Mouse (Mus musculus) hindbrain, embryonic 10.5 days (tissue): ENCODE data around the gene Armc6. TPM values are rescaled to one million over a fixed set of nuclear protein-coding genes. Genes with fewer than 3 reads are reported as not detected.

Experiments
- DNase-seq: peaks from one replicate; pipeline ENCODE4 v3.0.0-alpha.2; 2017; ENCODE audit warnings: low spot score
- H3K27ac ChIP-seq: fragments of 300-500 bp; sonication (generic); 2 replicates; pipeline ENCODE4 v1.5.1; 2016; ENCODE audit warnings: mild to moderate bottlenecking, moderate library complexity
- H3K27me3 ChIP-seq: fragments of 300-500 bp; sonication (generic); 2 replicates; pipeline ENCODE4 v1.6.1; 2016; ENCODE audit warnings: mild to moderate bottlenecking; ENCODE audit not compliant: poor library complexity, insufficient read depth, severe bottlenecking
- H3K36me3 ChIP-seq: fragments of 300-500 bp; sonication (generic); 2 replicates; pipeline ENCODE4 v1.6.1; 2016; ENCODE audit warnings: mild to moderate bottlenecking, moderate library complexity
- H3K4me1 ChIP-seq: fragments of 300-500 bp; sonication (generic); replicated peaks from 2 replicates; pipeline ENCODE4 v1.6.1; 2016; ENCODE audit warnings: mild to moderate bottlenecking
- H3K4me3 ChIP-seq: fragments of 300-500 bp; sonication (generic); 2 replicates; pipeline ENCODE4 v1.5.1; 2016; ENCODE audit warnings: mild to moderate bottlenecking, moderate library complexity
- H3K9me3 ChIP-seq: fragments of 300-500 bp; sonication (generic); 2 replicates; pipeline ENCODE4 v1.6.1; 2016; ENCODE audit warnings: mild to moderate bottlenecking, moderate library complexity
- WGBS: fragments of 180-500 bp; shearing (Covaris S2); methylation state at CpG from one replicate; pipeline ENCODE4 v1.1.7; 2016; 5-methylcytosine and 5-hydroxymethylcytosine counted together
- polyA plus RNA-seq: library from polyadenylated mRNA; unstranded; fragments of >200 nt; fragmentation: Nextera tagmentation; extraction: Ambion mirVana; gene quantifications from 2 replicates; pipeline ENCODE4 v1.2.1, GENCODE M21; 2016

Armc6 gene
- polyA plus RNA-seq, 1 experiment from 2014 or later = 40.9 TPM

DNA sequence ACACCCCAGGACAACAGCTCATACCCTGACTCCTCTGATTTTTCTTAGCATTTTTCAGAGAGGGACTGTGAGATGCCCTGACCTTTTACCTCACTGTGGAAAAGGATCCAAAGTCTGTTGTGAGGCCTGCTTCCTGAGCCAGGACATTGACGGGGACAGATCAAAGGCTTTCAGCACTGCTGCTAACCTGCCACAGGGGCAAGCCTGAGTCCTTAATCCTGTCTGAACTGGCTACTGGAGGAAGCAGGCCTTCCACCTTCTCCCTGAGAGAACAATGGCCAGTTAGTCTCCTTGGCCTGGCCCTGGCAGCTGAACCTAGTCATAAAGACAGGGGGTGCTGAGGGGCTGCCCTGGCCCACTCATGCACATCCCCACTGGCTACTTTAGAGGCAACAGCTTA, 26.1 kb downstream of the Armc6 start:
- peaks cover 23% of the 10 kb centered on the region for H3K27me3 ChIP-seq
- no peak for DNase-seq
- WGBS = 53% methylated on average over 1 of the region's 1 CpGs

DNA sequence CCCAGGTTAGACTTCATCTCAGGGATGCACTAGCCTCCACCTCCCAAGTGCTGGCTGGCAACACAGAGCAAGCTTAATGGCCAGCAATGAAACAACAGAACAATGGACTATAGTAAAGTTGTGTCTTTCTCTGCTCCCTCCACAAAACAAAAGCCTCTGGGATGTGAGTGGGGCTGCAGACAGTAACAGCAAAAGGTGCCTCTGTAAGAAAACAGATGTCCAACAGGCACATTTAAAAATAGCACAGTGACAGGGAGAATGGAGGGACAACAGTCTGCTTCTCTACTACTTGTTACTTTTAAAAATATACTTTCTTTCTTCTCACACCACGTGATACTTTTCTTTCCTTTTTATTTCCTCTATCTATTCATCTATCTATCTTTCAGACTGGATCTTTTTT, 29.5 kb downstream of the Armc6 start:
- Histone ChIP-seq H3K27ac (no peak overlapping the region), H3K27me3 (peaks cover 4% of the 10 kb centered on the region; the same call in 1 of the 2 replicates), H3K36me3 (no peaks in the 10 kb centered on the region), H3K4me1 (0 out of 2 replicates have a peak, but pooled peaks cover 9% of the 10 kb centered on the region), H3K4me3 (no peak overlapping the region), H3K9me3 (no peaks in the 10 kb centered on the region)
- WGBS = 78% methylated on average over 1 of the region's 1 CpGs
- no peak for DNase-seq

More for the DNA sequence above, 26.1 kb downstream of the Armc6 start:
- H3K9me3 ChIP-seq = no peaks in the 10 kb centered on the region
- H3K36me3 ChIP-seq = no peaks in the 10 kb centered on the region
- no peak overlapping the region for H3K4me3 ChIP-seq
- H3K27ac ChIP-seq = no peak overlapping the region
- H3K4me1 ChIP-seq = peaks cover 13% of the 10 kb centered on the region

DNA sequence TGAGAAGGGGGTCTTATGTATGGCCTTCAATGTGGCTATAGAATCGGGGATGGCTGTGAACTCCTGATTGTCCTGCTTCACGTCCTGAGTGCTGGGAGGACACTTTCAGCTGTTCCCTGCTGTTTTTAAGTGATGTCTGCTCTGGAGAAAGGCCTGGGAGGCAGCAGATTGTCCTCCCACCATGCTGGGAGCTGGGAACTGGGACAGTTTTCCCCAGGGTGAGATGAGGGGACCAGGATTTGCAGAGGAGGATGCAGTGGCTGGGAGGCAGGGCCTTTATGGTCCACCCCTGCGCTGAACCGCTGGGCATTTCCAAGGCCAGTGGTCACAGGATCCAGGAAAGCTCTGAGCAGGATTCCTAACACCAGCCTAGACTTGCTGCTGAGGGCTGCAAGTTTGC, 31.2 kb downstream of the Armc6 start:
- Histone ChIP-seq H3K27me3 (no peaks in the 10 kb centered on the region), H3K4me3 (no peak overlapping the region), H3K9me3 (no peaks in the 10 kb centered on the region), H3K27ac (no peak overlapping the region), H3K4me1 (peaks cover 13% of the 10 kb centered on the region; the same call in 1 of the 2 replicates), H3K36me3 (no peaks in the 10 kb centered on the region)
- 74% methylated on average over 4 of the region's 4 CpGs for WGBS
- DNase-seq = no peak

DNA sequence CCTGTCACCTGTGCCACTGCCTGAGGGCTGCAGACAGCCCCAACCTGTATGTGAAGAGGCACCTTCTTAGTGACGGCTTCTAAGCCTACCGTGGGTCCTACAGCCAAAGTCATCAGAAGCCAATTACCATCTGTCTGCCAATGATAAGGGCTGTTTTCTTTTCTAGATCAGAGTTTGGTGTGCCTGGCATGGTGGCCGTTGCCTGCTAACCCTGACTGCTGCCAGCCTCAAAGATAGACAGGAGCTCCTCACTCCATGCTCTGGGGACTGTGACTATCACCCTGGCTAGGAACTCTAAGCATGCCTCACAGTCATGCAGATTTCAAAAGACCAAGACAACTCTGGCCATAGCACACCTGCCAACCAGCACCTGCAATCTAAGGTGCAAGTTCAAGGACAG, 32.8 kb downstream of the Armc6 start:
- H3K4me1 ChIP-seq = peaks cover 18% of the 10 kb centered on the region; the same call in 1 of the 2 replicates
- no peak overlapping the region for H3K4me3 ChIP-seq
- H3K27ac ChIP-seq = no peak overlapping the region
- no peaks in the 10 kb centered on the region for H3K27me3 ChIP-seq
- WGBS = 81% methylated on average over 3 of the region's 3 CpGs
- H3K9me3 ChIP-seq = no peaks in the 10 kb centered on the region
- H3K36me3 ChIP-seq = no peaks in the 10 kb centered on the region
- DNase-seq = no peak

DNA sequence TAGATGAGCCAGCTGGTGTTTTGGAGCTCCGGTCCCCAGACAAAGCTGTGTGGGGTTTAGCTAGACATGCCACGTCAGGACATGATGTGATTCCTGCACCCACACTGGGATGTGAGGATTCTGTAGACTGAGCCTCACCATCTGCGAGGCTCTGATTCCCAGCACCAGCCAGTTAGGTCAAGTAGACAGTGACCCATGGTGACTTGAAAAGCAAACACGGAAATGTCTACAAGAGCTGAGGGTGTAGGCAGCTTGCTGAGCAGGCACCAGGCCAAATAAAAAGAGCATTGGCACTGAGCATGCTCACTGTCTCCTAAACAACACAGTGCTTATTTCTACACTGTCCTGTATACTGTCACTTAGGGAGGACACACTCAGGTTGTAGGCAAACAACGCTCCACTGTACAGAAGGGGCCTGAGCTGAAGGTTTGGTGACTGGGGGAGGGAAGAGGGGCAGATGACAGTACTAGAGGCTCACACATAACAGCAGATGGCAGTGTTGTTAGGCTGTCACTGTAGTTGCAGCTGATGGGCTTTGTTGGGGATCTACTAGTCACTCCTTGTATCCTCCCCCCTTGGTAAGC, 34.1 kb downstream of the Armc6 start:
- 79% methylated on average over 5 of the region's 5 CpGs for WGBS
- H3K36me3 ChIP-seq = no peaks in the 10 kb centered on the region
- peak overlapping the region; percentile 60; the same call in 1 of the 2 replicates for H3K27ac ChIP-seq

DNA sequence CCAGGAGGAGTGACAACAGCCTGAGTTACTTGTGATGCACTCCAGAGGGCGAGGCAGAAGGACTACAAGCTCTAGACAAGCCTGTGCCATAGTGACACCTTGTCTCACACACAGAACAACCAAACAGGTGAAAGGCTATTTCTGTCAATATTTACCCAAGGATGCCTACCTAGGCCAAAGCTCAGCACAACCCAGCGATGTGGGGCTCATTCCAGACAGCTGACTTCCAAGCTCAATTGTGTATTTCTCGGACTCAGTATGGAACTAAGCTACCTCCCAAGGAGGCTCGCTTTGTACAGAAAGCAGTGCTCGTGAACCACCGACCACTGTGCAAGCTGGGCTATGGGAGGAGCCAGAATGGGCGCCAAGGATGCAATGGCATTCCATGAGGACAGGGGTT, 36.7 kb downstream of the Armc6 start:
- Histone ChIP-seq H3K9me3 (no peaks in the 10 kb centered on the region), H3K27ac (no peak overlapping the region), H3K4me1 (peaks cover 38% of the 10 kb centered on the region), H3K4me3 (no peak overlapping the region), H3K27me3 (no peaks in the 10 kb centered on the region), H3K36me3 (no peaks in the 10 kb centered on the region)
- no peak for DNase-seq
- 54% methylated on average over 7 of the region's 7 CpGs for WGBS

More for the DNA sequence above, 34.1 kb downstream of the Armc6 start:
- Histone ChIP-seq H3K27me3 (no peaks in the 10 kb centered on the region), H3K4me3 (no peak overlapping the region), H3K4me1 (peaks cover 18% of the 10 kb centered on the region; the same call in 1 of the 2 replicates), H3K9me3 (no peaks in the 10 kb centered on the region)
- DNase-seq = no peak

DNA sequence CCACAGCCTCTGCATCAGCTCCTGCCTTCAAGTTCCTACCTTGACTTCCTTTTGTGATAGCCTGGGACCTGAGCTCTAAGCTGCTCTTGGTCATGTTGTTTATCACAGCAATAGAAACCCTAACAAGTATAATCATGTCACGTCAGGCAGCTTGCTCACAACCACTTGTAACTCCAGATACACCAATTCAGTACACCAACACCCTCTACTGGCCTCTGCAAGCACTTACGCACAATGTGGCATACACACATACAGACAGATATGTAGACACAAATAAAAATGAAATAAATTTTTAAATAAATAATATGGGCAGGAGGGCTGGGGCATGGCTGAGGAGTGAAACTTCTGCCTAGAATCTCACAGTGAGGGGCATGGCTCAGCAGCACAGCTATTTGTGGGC, 38.5 kb downstream of the Armc6 start:
- Histone ChIP-seq H3K4me3 (no peak overlapping the region), H3K36me3 (no peaks in the 10 kb centered on the region), H3K4me1 (peaks cover 47% of the 10 kb centered on the region), H3K9me3 (no peaks in the 10 kb centered on the region), H3K27ac (no peak overlapping the region), H3K27me3 (no peaks in the 10 kb centered on the region)
- no peak for DNase-seq
- 78% methylated on average over 2 of the region's 2 CpGs for WGBS

DNA sequence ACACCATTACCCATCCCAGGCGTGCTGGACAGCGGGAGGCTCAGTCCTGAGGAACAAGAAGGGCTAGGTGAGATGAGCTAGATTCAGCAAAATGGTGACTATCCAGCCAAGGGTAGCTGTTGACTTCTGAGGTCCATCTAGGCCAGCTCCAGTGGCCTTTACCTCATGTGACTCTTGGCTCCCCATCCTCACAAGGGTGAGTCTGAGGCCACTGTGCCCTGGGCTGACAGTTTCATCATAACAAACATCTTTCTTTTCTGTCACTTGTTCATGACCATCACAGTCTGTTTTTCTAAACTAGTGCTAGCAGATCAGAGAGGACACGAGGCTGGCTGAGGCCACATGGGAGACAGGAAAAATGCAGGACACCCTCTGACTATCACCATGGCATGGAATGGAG, 40.1 kb downstream of the Armc6 start:
- H3K4me3 ChIP-seq = no peak overlapping the region
- no peaks in the 10 kb centered on the region for H3K9me3 ChIP-seq
- peaks cover 50% of the 10 kb centered on the region for H3K4me1 ChIP-seq
- DNase-seq = no peak
- WGBS = 87% methylated on average over 3 of the region's 3 CpGs
- 0 out of 2 replicates have a peak overlapping the region, but pooled peaks have one; percentile 8 for H3K27ac ChIP-seq
- no peaks in the 10 kb centered on the region for H3K27me3 ChIP-seq
- H3K36me3 ChIP-seq = no peaks in the 10 kb centered on the region

DNA sequence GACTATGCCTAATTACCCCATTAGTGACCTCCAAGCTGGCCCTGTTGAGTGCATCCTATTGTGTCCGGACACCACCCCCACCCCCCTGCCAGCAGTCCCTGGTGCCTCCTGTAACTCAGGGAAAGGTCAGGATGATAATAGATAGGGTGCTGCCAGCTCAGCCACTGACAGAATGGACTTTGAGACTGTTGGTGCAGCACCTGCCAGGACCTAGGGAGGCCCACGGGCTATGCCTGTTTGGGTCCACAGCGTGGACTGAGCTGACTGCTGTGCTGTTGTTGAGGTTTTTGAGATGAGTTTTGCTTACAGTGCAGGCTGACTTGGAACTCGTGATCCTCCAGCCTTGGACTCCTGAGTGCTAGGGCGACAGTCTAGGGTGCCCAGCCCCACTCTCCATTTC, 41.0 kb downstream of the Armc6 start:
- peak overlapping the region; percentile 50; the same call in 1 of the 2 replicates for H3K27ac ChIP-seq
- 66% methylated on average over 5 of the region's 5 CpGs for WGBS
- H3K36me3 ChIP-seq = no peaks in the 10 kb centered on the region
- H3K4me3 ChIP-seq = no peak overlapping the region
- H3K9me3 ChIP-seq = no peaks in the 10 kb centered on the region
- DNase-seq = no peak
- no peaks in the 10 kb centered on the region for H3K27me3 ChIP-seq
- peaks cover 52% of the 10 kb centered on the region for H3K4me1 ChIP-seq

DNA sequence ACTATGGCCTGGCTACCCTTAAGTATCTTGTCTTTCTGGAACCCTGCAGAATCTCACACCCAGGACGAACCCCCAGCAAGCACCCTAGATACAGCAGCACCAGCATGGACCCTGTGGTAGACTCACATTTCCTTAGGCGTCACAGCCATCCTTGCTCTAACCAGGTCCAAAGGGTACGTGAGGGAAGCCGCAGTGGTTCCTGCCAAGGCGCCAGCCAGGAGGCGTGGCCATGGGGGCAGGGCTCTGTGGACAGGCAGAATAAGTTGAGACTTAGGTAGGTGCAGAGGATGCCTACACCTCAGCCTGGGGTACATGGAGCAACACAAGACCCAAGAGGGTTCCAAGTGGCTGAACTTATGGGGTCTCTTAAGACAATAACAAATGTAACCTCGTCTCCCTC, 45.6 kb downstream of the Armc6 start:
- WGBS = 75% methylated on average over 7 of the region's 7 CpGs
- no peaks in the 10 kb centered on the region for H3K27me3 ChIP-seq
- peaks cover 43% of the 10 kb centered on the region for H3K4me1 ChIP-seq
- 0 out of 2 replicates have a peak, but pooled peaks cover 3% of the 10 kb centered on the region for H3K36me3 ChIP-seq
- peak overlapping the region; percentile 59 for H3K27ac ChIP-seq
- no peak for DNase-seq
- no peaks in the 10 kb centered on the region for H3K9me3 ChIP-seq
- H3K4me3 ChIP-seq = no peak overlapping the region

DNA sequence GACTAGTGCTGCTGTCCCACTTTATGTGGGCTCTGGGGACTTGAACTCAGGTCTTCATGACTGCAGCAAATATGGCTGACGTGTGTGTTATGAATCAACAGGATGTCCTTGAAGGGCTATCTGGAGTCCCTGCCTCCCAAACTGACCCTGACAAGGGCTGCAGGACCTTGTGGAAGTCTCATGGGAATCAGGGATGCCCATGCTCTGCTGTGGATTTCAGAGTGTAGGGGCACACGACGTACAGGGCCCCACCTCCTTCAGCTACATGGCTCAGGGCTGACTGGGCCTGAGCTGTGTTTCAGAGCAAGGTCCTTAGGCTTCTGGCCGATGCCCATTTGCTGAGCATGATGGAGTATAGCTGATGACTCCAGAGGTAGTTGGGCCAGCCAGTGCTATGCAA, 51.1 kb downstream of the Armc6 start:
- no peak overlapping the region for H3K27ac ChIP-seq
- 86% methylated on average over 4 of the region's 4 CpGs for WGBS
- H3K9me3 ChIP-seq = no peaks in the 10 kb centered on the region
- H3K4me1 ChIP-seq = peaks cover 6% of the 10 kb centered on the region; the same call in 1 of the 2 replicates
- no peaks in the 10 kb centered on the region for H3K27me3 ChIP-seq
- no peak for DNase-seq
- peaks cover 51% of the 10 kb centered on the region for H3K36me3 ChIP-seq
- no peak overlapping the region for H3K4me3 ChIP-seq

DNA sequence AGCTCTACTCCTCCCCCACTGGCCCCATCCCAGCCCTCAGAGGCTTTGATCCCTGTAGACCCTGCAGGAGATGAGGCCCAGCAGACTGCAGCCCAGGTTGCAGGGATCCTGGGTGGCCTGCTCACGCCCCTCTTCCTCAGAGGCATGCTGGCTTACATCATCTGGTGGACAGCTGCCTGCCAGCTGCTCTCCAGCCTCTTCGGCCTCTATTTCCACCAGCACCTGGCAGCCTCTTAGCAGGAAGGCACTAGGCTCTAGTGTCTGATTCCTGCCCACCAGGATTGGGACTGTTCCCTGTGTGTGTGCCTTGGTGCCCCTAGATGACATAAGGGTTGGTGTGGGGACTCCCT, 52.4 kb downstream of the Armc6 start:
- Histone ChIP-seq H3K27me3 (no peaks in the 10 kb centered on the region), H3K9me3 (no peaks in the 10 kb centered on the region), H3K4me3 (no peak overlapping the region), H3K4me1 (peaks cover 6% of the 10 kb centered on the region; the same call in 1 of the 2 replicates), H3K36me3 (peaks cover 63% of the 10 kb centered on the region), H3K27ac (no peak overlapping the region)
- DNase-seq = no peak
- WGBS = 72% methylated on average over 2 of the region's 2 CpGs

DNA sequence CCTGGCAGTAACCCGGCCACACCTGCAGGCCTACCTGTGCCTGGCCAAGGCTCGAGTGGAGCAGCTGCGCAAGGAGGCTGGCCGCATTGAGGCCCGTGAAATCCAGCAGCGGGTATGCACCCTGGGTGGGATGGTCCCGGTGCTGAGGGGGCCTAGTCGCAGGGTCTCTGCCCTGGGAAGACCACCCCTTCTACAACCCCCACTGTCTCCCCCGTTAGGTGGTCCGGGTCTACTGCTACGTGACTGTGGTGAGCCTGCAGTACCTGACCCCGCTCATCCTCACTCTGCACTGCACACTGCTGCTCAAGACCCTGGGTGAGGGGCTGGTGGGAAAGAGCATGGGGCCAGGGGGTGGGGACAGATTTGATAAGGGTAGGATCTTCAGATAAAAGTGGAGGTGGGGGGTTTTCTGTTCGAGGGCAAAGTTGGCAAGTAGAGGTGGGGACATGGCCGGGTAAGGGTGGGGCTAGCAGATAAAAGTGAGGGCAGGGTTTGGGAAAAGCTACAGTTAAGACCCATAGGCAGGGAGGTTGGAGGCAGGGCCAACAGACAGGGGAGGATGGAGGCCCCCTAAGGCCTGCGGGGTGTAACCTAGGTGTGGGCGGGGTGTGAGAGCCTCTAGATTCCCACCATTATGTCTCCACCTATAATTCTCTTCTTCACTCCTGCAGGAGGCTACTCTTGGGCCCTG, 52.9 kb downstream of the Armc6 start:
- DNase-seq = no peak
- Histone ChIP-seq H3K27me3 (no peaks in the 10 kb centered on the region), H3K9me3 (no peaks in the 10 kb centered on the region), H3K4me3 (no peak overlapping the region), H3K27ac (no peak overlapping the region), H3K36me3 (peaks cover 68% of the 10 kb centered on the region), H3K4me1 (peaks cover 4% of the 10 kb centered on the region; the same call in 1 of the 2 replicates)
- 82% methylated on average over 16 of the region's 16 CpGs for WGBS
